ENCODE assay signal across 13 mouse cellular contexts in the genomic region with DNA sequence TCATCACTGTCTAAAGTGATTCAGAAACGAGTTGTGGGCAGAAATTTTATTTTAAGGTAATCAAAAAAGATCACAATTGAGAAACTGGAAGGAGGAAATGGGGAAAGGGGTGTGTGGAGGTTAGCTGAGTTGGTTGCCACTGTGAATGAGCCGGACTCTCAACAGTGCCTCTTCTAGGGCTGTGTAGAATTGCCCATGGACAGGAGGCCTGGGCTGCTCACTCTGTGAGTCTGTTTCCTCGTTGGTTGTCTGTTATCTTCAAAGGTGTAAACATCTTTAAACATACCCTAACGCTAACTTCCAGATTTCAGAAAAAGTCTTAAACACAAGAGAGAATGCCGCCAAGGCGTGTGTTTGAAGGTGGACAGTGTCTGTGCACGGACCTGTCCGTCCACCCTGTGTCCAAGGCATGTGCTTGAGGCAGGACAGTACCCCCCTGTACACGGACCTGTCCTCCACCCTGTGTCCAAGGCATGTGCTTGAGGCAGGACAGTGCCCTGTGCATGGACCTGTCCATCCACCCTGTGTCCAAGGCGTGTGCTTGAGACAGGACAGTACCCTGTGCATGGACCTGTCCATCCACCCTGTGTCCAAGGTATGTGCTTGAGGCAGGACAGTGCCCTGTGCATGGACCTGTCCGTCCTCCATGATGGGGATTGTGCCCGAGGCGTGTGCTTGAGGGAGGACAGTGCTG. TPM values are rescaled to one million over a fixed set of nuclear protein-coding genes. Genes with fewer than 3 reads are reported as not detected.
DNase-seq lines count a peak whose midpoint lies in the region; ATAC-seq and TF ChIP-seq lines count a peak whose summit lies in the region.
"Had no signal": no experiment of that assay in that cellular context is flagged by ENCODE, and none has a peak within 500 bp of the region (broad histone marks: within the 10 kb centered on the region; RNA-seq: fewer than 3 reads in every experiment).

No protein-coding gene starts in this region.

- ATAC-seq in heart, embryonic 12.5 days (ENCODE audit: insufficient number of reproducible peaks, low FRiP score): peak; percentile 39; the same call in 1 of the 2 replicates
- 0 out of 2 replicates have a peak, but pooled peaks have one; percentile 34 for ATAC-seq in liver, embryonic 11.5 days (replicated peaks; ENCODE audit: low FRiP score)
- ATAC-seq in liver, embryonic 14.5 days (ENCODE audit: insufficient read depth): peak; percentile 16; the same call in 1 of the 2 replicates
- peak; percentile 55; the same call in 1 of the 2 replicates for ATAC-seq in monocyte, adult 5-6 weeks (replicated peaks; ENCODE audit: insufficient number of reproducible peaks, low FRiP score, low TSS enrichment, poor library complexity, severe bottlenecking)

- no peak for TF ChIP-seq CTCF in liver, embryonic 14.5 days (IDR thresholded peaks at IDR 0.05; ENCODE audit: low read depth)

- no peak overlapping the region for H3K27ac ChIP-seq in heart, embryonic 12.5 days (ENCODE audit: poor library complexity, severe bottlenecking)
- H3K27ac ChIP-seq in liver, embryonic 11.5 days (ENCODE audit: low read depth, low read length): no peak overlapping the region
- H3K27ac ChIP-seq in liver, embryonic 14.5 days: no peak overlapping the region
- H3K27ac ChIP-seq: heart, embryonic 13.5 days; limb, embryonic 12.5 days had no signal

- H3K9ac ChIP-seq in heart, embryonic 12.5 days: no peak overlapping the region
- H3K9ac ChIP-seq in liver, embryonic 11.5 days (ENCODE audit: low read depth, low read length): no peak overlapping the region
- H3K9ac ChIP-seq in liver, embryonic 14.5 days (replicated peaks): no peak overlapping the region
- H3K9ac ChIP-seq: forebrain, postnatal 0 days; heart, embryonic 13.5 days; limb, embryonic 12.5 days had no signal

- H3K4me2 ChIP-seq in heart, embryonic 12.5 days: no peak overlapping the region
- H3K4me2 ChIP-seq in liver, embryonic 11.5 days: no peak overlapping the region
- H3K4me2 ChIP-seq in liver, embryonic 14.5 days (ENCODE audit: low read depth): peak overlapping the region; percentile 37
- H3K4me2 ChIP-seq: heart, embryonic 13.5 days; limb, embryonic 12.5 days had no signal

- no peaks in the 10 kb centered on the region for H3K27me3 ChIP-seq in heart, embryonic 12.5 days (replicated peaks)
- no peaks in the 10 kb centered on the region for H3K27me3 ChIP-seq in liver, embryonic 11.5 days (replicated peaks; ENCODE audit: control insufficient read depth, insufficient read depth, low read length)
- no peaks in the 10 kb centered on the region for H3K27me3 ChIP-seq in liver, embryonic 14.5 days (ENCODE audit: control insufficient read depth, insufficient read depth, low read length)
- H3K27me3 ChIP-seq: limb, embryonic 12.5 days had no signal

- DNase-seq in heart, adult 9 months (ENCODE audit: low spot score in 2 of 2): no peak
- DNase-seq in liver, embryonic 11.5 days (ENCODE audit: low spot score): no peak
- DNase-seq in liver: no peak
- DNase-seq in liver, embryonic 14.5 days (ENCODE audit: low read depth in 3 of 3, low spot score in 3 of 3): no peak
- DNase-seq in B cell, adult 2 months: no peak
- DNase-seq in spleen, postnatal 14 days (ENCODE audit: low spot score in 2 of 2): no peak
- DNase-seq: gastrocnemius, postnatal 36 days; right cerebral cortex, postnatal 14 days had no signal

- peaks cover 4% of the 10 kb centered on the region; the same call in 1 of the 2 replicates for H3K9me3 ChIP-seq in heart, embryonic 12.5 days (replicated peaks)
- no peaks in the 10 kb centered on the region for H3K9me3 ChIP-seq in liver, embryonic 11.5 days (ENCODE audit: control insufficient read depth, low read length)
- H3K9me3 ChIP-seq in liver, embryonic 14.5 days (ENCODE audit: control insufficient read depth, low read length): no peaks in the 10 kb centered on the region
- H3K9me3 ChIP-seq: heart, embryonic 13.5 days; limb, embryonic 12.5 days had no signal

- no peak overlapping the region for H3K4me3 ChIP-seq in heart, embryonic 12.5 days
- no peak overlapping the region for H3K4me3 ChIP-seq in liver, embryonic 11.5 days (ENCODE audit: low read depth, low read length)
- no peak overlapping the region for H3K4me3 ChIP-seq in liver, embryonic 14.5 days (ENCODE audit: insufficient read depth in 1 of 2, low read depth in 2 of 2, low read length in 2 of 2)
- H3K4me3 ChIP-seq: heart, embryonic 13.5 days; limb, embryonic 12.5 days had no signal

- no peaks in the 10 kb centered on the region for H3K4me1 ChIP-seq in heart, embryonic 12.5 days (replicated peaks)
- H3K4me1 ChIP-seq in liver, embryonic 11.5 days (replicated peaks; ENCODE audit: control insufficient read depth, insufficient read depth, low read length): 0 out of 2 replicates have a peak, but pooled peaks cover 2% of the 10 kb centered on the region
- peaks cover 7 to 13% of the 10 kb centered on the region in 2 experiments for H3K4me1 ChIP-seq in liver, embryonic 14.5 days (replicated peaks; ENCODE audit: control insufficient read depth in 2 of 2, insufficient read depth in 2 of 2, low read length in 1 of 2)
- H3K4me1 ChIP-seq: heart, embryonic 13.5 days; limb, embryonic 12.5 days had no signal

- H3K36me3 ChIP-seq in heart, embryonic 12.5 days: no peaks in the 10 kb centered on the region
- H3K36me3 ChIP-seq in liver, embryonic 11.5 days (ENCODE audit: control insufficient read depth, insufficient read depth, low read length): no peaks in the 10 kb centered on the region
- no peaks in the 10 kb centered on the region for H3K36me3 ChIP-seq in liver, embryonic 14.5 days (replicated peaks; ENCODE audit: control insufficient read depth, insufficient read depth, low read depth)
- H3K36me3 ChIP-seq: heart, embryonic 13.5 days; limb, embryonic 12.5 days had no signal

- WGBS in heart, embryonic 12.5 days: 85% methylated on average over 13 of the region's 13 CpGs
- 81% methylated on average over 13 of the region's 13 CpGs for WGBS in liver, embryonic 11.5 days
- 70% methylated on average over 13 of the region's 13 CpGs for WGBS in liver, embryonic 14.5 days (ENCODE audit: insufficient replicate concordance)

- no peak for TF ChIP-seq EP300 in liver, embryonic 14.5 days (IDR thresholded peaks at IDR 0.05; ENCODE audit: low read depth)

RNA-seq across cellular contexts. Expression of a gene that starts 4.3 kb away (rescaled TPM):
- 57.6 and 60.3 TPM in 2 replicates for polyA plus RNA-seq in heart, embryonic 12.5 days (2016; fragmentation: Nextera tagmentation; extraction: Ambion mirVana)
- polyA plus RNA-seq in liver, embryonic 11.5 days (2014; fragmentation: Nextera tagmentation; extraction: Ambion mirVana): 144 and 148 TPM in 2 replicates
- 18.6 and 30.9 TPM in 2 replicates for polyA plus RNA-seq in liver, embryonic 14.5 days (2012; rRNA removed)
- polyA plus RNA-seq in liver, embryonic 14.5 days (2014; fragmentation: Nextera tagmentation; extraction: Ambion mirVana): 89.1 and 90.4 TPM in 2 replicates
- total RNA-seq in monocyte, adult 5-6 weeks (2017): 60.6 to 75.0 TPM (median 69.6 TPM) in 3 replicates

RNA-seq across cellular contexts. Expression of a gene that starts 14.9 kb away (rescaled TPM):
- 79.3 and 81.1 TPM in 2 replicates for polyA plus RNA-seq in heart, embryonic 12.5 days (2016; fragmentation: Nextera tagmentation; extraction: Ambion mirVana)
- 137 and 153 TPM in 2 replicates for polyA plus RNA-seq in liver, embryonic 11.5 days (2014; fragmentation: Nextera tagmentation; extraction: Ambion mirVana)
- polyA plus RNA-seq in liver, embryonic 14.5 days (2012; rRNA removed): 35.9 and 36.6 TPM in 2 replicates
- polyA plus RNA-seq in liver, embryonic 14.5 days (2014; fragmentation: Nextera tagmentation; extraction: Ambion mirVana): 75.4 and 86.0 TPM in 2 replicates
- total RNA-seq in monocyte, adult 5-6 weeks (2017): 11.0 to 12.3 TPM (median 11.4 TPM) in 3 replicates
